Mouse (Mus musculus) heart, embryonic 10.5 days (tissue): Measurements from ENCODE around the gene Fgd2. TPM values are rescaled to one million over a fixed set of nuclear protein-coding genes. Genes with fewer than 3 reads are reported as not detected.

Experiments
- DNase-seq: peaks from one replicate; pipeline ENCODE4 v3.0.0-alpha.2; 2017; ENCODE audit warnings: low spot score
- H3K27ac ChIP-seq: fragments of 300-500 bp; sonication (generic); 2 replicates; pipeline ENCODE4 v1.5.1; 2016; ENCODE audit warnings: mild to moderate bottlenecking
- H3K27me3 ChIP-seq: fragments of 300-500 bp; sonication (generic); 2 replicates; pipeline ENCODE4 v1.6.1; 2016; ENCODE audit warnings: mild to moderate bottlenecking; ENCODE audit not compliant: poor library complexity, insufficient read depth, severe bottlenecking
- H3K36me3 ChIP-seq: fragments of 300-500 bp; sonication (generic); 2 replicates; pipeline ENCODE4 v1.6.1; 2016; ENCODE audit warnings: mild to moderate bottlenecking, moderate library complexity
- H3K4me1 ChIP-seq: fragments of 300-500 bp; sonication (generic); 2 replicates; pipeline ENCODE4 v1.6.1; 2016; ENCODE audit warnings: mild to moderate bottlenecking
- H3K4me3 ChIP-seq: fragments of 300-500 bp; sonication (generic); 2 replicates; pipeline ENCODE4 v1.5.1; 2016; ENCODE audit warnings: mild to moderate bottlenecking, moderate library complexity
- H3K9me3 ChIP-seq: fragments of 300-500 bp; sonication (generic); 2 replicates; pipeline ENCODE4 v1.6.1; 2016; ENCODE audit warnings: mild to moderate bottlenecking, moderate library complexity
- WGBS: fragments of 180-500 bp; shearing (Covaris S2); methylation state at CpG from one replicate; pipeline ENCODE4 v1.1.7; 2016; 5-methylcytosine and 5-hydroxymethylcytosine counted together
- polyA plus RNA-seq: library from polyadenylated mRNA; unstranded; fragments of >200 nt; fragmentation: Nextera tagmentation; extraction: Ambion mirVana; gene quantifications from 2 replicates; pipeline ENCODE4 v1.2.1, GENCODE M21; 2016

Gene Fgd2
- polyA plus RNA-seq, 1 experiment from 2014 or later = 3.8 TPM

- H3K4me1 ChIP-seq = peaks cover 60% of the 10 kb centered on the region
- H3K27ac ChIP-seq = no peak overlapping the region
- peaks cover 87% of the 10 kb centered on the region for H3K27me3 ChIP-seq
- no peak for DNase-seq
- H3K4me3 ChIP-seq = no peak overlapping the region
- H3K9me3 ChIP-seq = no peaks in the 10 kb centered on the region
- no peaks in the 10 kb centered on the region for H3K36me3 ChIP-seq
- 62% methylated on average over 3 of the region's 3 CpGs for WGBS
Measured at GRCm38 (mm10) chr17:29323625-29324024, 37.1 kb upstream of the Fgd2 start.

DNA sequence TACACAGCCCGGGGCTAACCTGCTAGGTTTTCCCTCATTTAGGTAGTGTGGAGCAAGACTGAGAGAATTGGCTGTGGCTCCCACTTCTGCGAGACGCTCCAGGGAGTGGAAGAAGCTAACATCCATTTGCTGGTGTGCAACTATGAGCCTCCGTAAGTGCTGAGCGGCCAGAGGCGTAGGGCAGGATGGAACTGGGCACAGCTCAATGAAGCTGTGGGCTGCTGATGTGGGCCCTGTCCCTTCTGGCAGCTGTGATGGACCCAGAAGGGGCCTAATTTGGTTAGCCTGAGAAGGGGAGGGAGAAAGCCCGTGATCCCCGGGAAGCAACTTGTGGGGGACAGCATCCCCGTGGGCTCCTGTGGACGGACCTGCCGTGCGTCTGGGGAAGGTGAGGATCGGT lies 34.9 kb upstream of the Fgd2 start:
- no peak for DNase-seq
- 56% methylated on average over 13 of the region's 13 CpGs for WGBS
- Histone ChIP-seq H3K27me3 (peaks cover 73% of the 10 kb centered on the region), H3K4me3 (peak overlapping the region; percentile 56), H3K9me3 (no peaks in the 10 kb centered on the region), H3K27ac (peak overlapping the region; percentile 26; the same call in 1 of the 2 replicates), H3K4me1 (peaks cover 47% of the 10 kb centered on the region), H3K36me3 (peaks cover 12% of the 10 kb centered on the region)

DNA sequence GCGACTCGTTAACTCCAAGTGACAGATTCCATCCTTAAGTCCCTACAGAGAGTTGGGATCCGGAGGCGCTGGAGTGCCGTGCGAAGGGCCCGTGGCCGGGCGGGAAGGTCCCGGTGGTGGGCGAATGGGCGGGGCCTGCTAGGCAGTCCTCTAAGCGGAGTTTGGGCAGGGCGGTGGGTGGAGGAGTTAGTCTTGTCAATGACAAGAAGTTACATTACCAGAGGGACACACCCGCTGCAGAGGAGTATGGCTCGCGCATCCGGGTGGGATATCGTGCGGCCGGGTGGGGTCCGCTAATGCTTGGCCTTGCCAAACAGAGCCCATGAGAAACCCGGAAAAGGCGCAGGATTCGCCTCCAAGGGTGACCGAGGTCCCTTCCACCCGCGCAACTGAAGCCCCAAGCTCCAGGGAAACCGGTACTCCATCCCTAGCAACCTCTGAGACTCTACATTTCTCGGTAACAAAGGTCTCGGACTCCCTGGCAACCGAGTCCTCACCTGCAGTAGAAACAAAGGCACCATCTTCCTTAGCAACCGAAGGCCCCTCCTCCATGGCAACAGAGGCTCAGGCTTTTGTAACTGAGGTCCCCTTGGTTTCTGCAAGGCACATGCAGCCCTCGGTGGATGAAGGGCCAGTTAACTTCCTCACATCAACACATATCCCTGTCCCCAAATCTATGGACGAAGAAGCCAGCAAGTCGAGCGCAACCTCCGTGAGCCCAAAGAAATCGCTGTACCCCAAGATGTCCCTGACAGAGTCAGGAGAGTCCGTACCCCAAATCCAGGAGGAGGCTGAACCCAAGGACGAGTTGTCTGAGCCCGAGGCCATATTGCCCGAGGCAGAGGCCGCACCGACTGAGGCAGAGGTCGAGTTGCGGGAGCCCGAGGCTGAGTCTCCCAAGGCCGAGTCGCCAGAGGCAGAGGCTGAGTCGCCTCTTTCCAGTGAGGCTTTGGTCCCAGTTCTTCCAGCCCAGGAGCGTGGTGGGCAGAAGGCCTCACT lies 33.9 kb upstream of the Fgd2 start:
- Histone ChIP-seq H3K36me3 (peaks cover 18% of the 10 kb centered on the region), H3K9me3 (no peaks in the 10 kb centered on the region), H3K27me3 (peaks cover 63% of the 10 kb centered on the region), H3K4me3 (peak overlapping the region; percentile 56), H3K27ac (peak overlapping the region; percentile 26; the same call in 1 of the 2 replicates), H3K4me1 (peaks cover 53% of the 10 kb centered on the region)
- WGBS = 15% methylated on average over 52 of the region's 52 CpGs
- DNase-seq = no peak

DNA sequence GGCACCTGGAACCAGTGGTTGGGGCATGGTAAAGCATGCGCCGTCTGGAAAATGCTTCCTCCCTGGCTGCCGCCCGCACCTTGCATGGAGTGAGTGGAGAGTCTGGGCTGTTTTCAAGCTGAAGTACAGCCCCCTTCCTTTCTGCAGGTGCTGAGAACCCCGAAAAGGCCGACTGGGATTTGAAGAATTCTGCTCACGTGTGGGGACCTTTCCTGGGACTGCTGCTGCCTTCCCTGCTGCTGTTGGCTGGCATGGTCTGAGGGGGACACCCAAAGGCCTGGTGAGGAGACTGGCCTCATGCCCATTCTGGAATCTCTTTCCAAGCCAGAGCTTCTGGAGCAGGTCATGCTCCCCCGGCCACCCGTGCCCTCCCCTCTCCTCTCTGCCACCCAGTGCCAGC lies 33.0 kb upstream of the Fgd2 start:
- Histone ChIP-seq H3K9me3 (no peaks in the 10 kb centered on the region), H3K4me3 (no peak overlapping the region), H3K36me3 (peaks cover 27% of the 10 kb centered on the region), H3K27ac (no peak overlapping the region), H3K27me3 (peaks cover 54% of the 10 kb centered on the region), H3K4me1 (peaks cover 52% of the 10 kb centered on the region)
- 79% methylated on average over 9 of the region's 9 CpGs for WGBS
- no peak for DNase-seq

GRCm38 (mm10) chr17:29330221-29330620 lies 30.5 kb upstream of the Fgd2 start:
- DNase-seq = no peak
- peaks cover 34% of the 10 kb centered on the region for H3K27me3 ChIP-seq
- peaks cover 48% of the 10 kb centered on the region for H3K36me3 ChIP-seq
- no peaks in the 10 kb centered on the region for H3K9me3 ChIP-seq
- H3K27ac ChIP-seq = no peak overlapping the region
- no peak overlapping the region for H3K4me3 ChIP-seq
- 80% methylated on average over 3 of the region's 3 CpGs for WGBS
- peaks cover 56% of the 10 kb centered on the region for H3K4me1 ChIP-seq

- H3K4me3 ChIP-seq = no peak overlapping the region
- H3K4me1 ChIP-seq = peaks cover 55% of the 10 kb centered on the region
- H3K36me3 ChIP-seq = peaks cover 55% of the 10 kb centered on the region
- WGBS = 15% methylated on average over 5 of the region's 5 CpGs
- H3K27me3 ChIP-seq = peaks cover 31% of the 10 kb centered on the region
- no peak for DNase-seq
- no peaks in the 10 kb centered on the region for H3K9me3 ChIP-seq
- H3K27ac ChIP-seq = no peak overlapping the region
Measured at GRCm38 (mm10) chr17:29330671-29331410, 29.9 kb upstream of the Fgd2 start.

- H3K27me3 ChIP-seq = peaks cover 17% of the 10 kb centered on the region
- peaks cover 41% of the 10 kb centered on the region for H3K4me1 ChIP-seq
- 77% methylated on average over 4 of the region's 4 CpGs for WGBS
- no peak for DNase-seq
- H3K27ac ChIP-seq = no peak overlapping the region
- H3K9me3 ChIP-seq = no peaks in the 10 kb centered on the region
- no peak overlapping the region for H3K4me3 ChIP-seq
- peaks cover 69% of the 10 kb centered on the region for H3K36me3 ChIP-seq
Measured at GRCm38 (mm10) chr17:29332186-29332685, 28.5 kb upstream of the Fgd2 start.

DNA sequence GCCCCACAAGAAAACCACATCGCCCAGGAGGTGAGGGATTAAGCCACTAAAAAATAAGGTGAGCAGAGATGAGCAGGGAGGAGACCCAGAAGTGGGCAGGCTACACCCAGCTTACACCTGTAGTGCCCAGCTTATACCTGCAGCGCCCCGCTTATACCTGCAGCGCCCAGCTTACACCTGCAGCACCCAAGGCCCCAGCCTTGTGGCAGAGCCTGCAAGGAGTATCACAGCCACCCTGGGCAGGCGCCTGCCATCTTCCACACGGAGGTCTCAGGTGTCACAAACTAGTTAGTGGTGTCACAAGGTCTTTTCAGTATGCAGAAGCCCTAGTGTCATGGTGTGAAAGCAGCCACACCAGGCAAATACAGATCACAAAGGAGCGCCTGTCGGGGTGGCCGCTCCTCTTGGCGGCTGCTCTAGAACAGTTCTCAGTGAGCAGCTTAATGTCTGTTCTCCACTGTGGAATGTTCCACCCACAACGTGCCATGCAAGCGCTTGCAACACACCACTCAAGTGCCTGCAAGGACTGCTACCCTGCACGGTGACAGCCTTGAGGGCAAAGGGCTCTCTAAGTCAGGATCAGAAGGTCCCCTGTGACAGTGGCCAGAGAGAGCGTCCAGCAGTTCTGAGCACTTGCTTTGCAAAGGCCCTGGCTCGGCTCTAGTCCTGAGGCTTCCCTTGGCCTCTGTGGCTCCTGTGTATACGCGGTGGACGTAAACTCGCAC lies 24.3 kb upstream of the Fgd2 start:
- DNase-seq = no peak
- Histone ChIP-seq H3K27me3 (no peaks in the 10 kb centered on the region), H3K4me1 (peaks cover 25% of the 10 kb centered on the region), H3K4me3 (no peak overlapping the region), H3K27ac (no peak overlapping the region), H3K9me3 (no peaks in the 10 kb centered on the region), H3K36me3 (peaks cover 91% of the 10 kb centered on the region)
- WGBS = 87% methylated on average over 19 of the region's 19 CpGs

DNA sequence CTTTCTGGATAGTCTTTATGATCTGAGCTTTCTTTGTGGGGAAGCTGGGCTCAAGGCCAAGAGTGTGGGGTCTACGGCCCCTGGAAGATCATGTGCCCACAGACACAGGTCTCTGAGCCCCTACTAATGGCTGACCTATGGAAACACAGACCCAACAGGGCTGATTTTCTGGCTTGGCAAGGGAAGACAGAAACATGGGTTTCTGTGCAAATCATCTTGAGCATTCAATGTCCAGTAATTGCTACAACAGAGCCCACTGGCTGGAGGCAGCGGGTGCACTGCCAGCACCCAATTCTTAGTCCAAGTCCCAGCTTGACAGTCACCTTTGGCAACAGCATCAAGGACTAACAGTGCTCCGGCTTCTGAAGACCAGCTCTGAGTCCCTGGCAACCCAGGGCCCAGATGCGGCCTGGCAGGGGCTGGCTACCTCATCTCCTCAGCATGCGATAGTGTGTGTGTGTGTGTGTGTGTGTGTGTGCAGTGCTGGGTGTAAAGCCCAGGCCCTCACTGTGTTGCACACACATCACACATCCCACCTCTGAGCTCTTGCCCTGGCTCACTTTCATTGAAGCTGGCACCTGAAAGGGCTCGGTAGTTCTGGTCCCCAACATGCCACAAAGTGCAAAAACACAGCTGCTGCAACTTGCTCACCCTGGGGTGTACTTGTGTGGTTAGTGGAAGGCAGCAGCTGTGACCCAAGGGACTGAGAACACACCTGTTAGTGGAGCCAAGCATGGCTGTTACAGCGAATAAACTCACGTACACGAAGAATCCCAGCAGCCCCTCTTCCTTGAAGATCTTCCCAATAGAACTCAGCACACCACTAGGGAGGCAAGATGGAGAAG lies 22.5 kb upstream of the Fgd2 start:
- no peak for DNase-seq
- Histone ChIP-seq H3K27me3 (no peaks in the 10 kb centered on the region), H3K9me3 (no peaks in the 10 kb centered on the region), H3K36me3 (peaks cover 82% of the 10 kb centered on the region), H3K27ac (no peak overlapping the region), H3K4me3 (no peak overlapping the region), H3K4me1 (peaks cover 26% of the 10 kb centered on the region)
- 88% methylated on average over 9 of the region's 9 CpGs for WGBS

GRCm38 (mm10) chr17:29339170-29339768 lies 21.4 kb upstream of the Fgd2 start:
- H3K9me3 ChIP-seq = no peaks in the 10 kb centered on the region
- H3K27me3 ChIP-seq = no peaks in the 10 kb centered on the region
- H3K36me3 ChIP-seq = peaks cover 82% of the 10 kb centered on the region
- no peak for DNase-seq
- WGBS = 79% methylated on average over 11 of the region's 11 CpGs
- H3K4me3 ChIP-seq = no peak overlapping the region
- peaks cover 29% of the 10 kb centered on the region for H3K4me1 ChIP-seq
- H3K27ac ChIP-seq = peak overlapping the region; percentile 65; the same call in 1 of the 2 replicates

DNA sequence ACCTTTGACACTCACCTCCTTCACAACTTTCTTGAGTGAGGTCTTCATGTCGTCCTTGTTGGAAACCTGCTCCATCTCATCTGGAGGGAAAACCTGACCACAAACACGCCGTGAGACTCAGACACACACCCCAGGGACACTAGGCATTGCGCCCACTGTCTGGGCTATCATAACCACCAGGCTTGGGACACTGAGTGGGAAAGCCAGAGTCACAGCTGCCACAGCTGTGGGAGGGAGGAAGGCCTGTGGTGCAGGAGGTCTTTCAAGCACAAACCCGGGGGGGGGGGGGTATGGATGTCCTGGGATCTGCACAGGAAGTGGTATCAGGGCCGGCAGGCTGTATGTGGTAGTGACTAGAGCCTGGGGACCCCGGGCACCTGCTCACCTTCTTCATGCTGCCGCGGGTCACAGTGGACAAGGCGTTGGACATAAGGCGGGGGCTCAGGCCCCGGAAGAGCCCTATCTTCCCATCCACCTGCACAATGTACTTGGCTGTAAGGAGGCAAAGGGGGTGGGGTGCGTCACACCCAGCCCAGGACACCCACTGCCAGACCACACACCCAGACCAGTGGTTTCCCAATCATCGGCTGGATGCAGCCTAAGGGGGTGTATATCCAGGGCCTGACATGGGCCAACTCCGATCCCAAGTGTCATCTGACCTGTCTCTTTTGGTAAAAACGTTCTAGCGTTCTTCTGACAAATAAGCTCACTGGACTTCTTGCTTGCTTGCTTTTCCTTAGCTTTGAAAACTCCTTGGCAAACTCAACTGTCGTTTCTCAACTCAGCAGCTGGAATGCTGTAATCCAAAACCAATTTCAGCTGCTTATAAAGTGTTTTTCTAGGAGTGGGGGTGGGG lies 20.1 kb upstream of the Fgd2 start:
- no peak for DNase-seq
- H3K36me3 ChIP-seq = peaks cover 77% of the 10 kb centered on the region
- H3K9me3 ChIP-seq = no peaks in the 10 kb centered on the region
- H3K4me3 ChIP-seq = no peak overlapping the region
- H3K4me1 ChIP-seq = peaks cover 37% of the 10 kb centered on the region
- peak overlapping the region; percentile 90 for H3K27ac ChIP-seq
- 79% methylated on average over 18 of the region's 18 CpGs for WGBS
- H3K27me3 ChIP-seq = no peaks in the 10 kb centered on the region
